Mouse (Mus musculus) heart, postnatal 0 days (tissue): Measurements from ENCODE around the gene Rfx3.

ENCODE experiments used
- CTCF ChIP-seq: IDR thresholded peaks from 2 replicates; pipeline ENCODE4 v1.5.1; 2016; ENCODE audit warnings: antibody characterized with exemption, control low read depth, low read depth
- EP300 ChIP-seq: IDR thresholded peaks from 2 replicates; pipeline ENCODE4 v1.6.1; 2016; ENCODE audit warnings: antibody characterized with exemption, low read depth

DNA sequence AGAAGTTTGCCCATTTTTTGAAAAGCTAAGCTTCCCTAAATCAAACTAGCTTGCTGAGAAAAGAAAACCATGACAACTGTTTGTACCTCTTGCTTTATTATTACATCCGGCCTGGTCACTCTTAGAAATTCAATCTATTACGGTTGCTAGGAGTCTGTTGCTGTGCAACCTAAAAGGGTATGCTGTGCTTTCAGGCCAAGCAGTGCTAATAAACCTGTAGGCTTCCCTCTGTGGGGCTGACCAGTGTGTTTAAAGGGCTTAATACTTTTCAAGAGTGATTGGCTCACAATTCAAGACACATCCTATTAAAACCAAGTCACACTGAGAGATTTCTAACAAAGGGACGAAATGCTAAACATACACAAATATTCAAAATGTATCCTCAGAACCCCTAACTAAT is 22.2 kb downstream of the Rfx3 start:
- TF ChIP-seq EP300: no peak
- TF ChIP-seq CTCF: no peak
